Mouse (Mus musculus) thymus, adult 2 months (tissue): Measurements from ENCODE around the gene Dpf3.

Source experiments
- CTCF ChIP-seq: fragments of 200-500 bp; IDR thresholded peaks from 2 replicates; pipeline ENCODE4 v1.5.1; 2012; ENCODE audit warnings: mild to moderate bottlenecking, control low read depth, low read length, moderate library complexity, borderline replicate concordance; ENCODE audit not compliant: control insufficient read depth, poor library complexity, insufficient read depth; ENCODE audit errors: extremely low read depth
- POLR2A ChIP-seq: fragments of 200-500 bp; IDR thresholded peaks from 2 replicates; pipeline ENCODE4 v1.6.1; 2012; ENCODE audit warnings: mild to moderate bottlenecking, low read length, control low read depth, moderate library complexity; ENCODE audit not compliant: control insufficient read depth, poor library complexity, insufficient read depth; ENCODE audit errors: extremely low read depth

DNA sequence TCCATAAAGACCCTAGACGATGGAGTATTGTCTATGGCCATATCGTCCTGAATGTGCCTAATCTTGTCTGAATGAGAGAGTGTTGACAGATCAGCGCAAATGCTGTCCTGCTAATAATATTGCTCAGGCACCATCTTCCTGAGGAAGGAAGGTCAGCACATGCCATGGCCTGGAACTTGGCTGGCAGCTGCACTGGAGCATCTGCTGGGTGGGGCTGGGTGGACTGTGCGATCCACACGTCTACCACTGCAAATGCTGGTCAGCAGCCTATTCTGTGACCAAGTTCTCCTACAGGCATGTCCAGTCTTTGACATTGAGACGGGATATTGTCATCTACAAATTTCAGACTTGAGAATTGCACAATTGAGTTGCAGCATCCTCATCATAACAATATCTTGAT is 257.8 kb downstream of the Dpf3 start:
- no peak for TF ChIP-seq CTCF
- TF ChIP-seq POLR2A: no peak
